Mouse (Mus musculus): ENCODE results near the gene Kbtbd12. TPM values are rescaled to one million over a fixed set of nuclear protein-coding genes. Genes with fewer than 3 reads are reported as not detected.

Kbtbd12 gene
- polyA plus RNA-seq, 1 experiment: 1.0 TPM

- no peak for DNase-seq (ENCODE audit: low read depth)
Measured at GRCm38 (mm10) chr6:88502030-88502970, 135.4 kb downstream of the Kbtbd12 start.

GRCm38 (mm10) chr6:88500405-88500767 lies 137.4 kb downstream of the Kbtbd12 start:
- no peak for DNase-seq (ENCODE audit: low read depth)

GRCm38 (mm10) chr6:88499481-88500404 lies 138.0 kb downstream of the Kbtbd12 start:
- DNase-seq (ENCODE audit: low read depth): no peak

Other genes starting within 250 kb of the Kbtbd12 start
- 17.7 and 18.6 TPM in 2 replicates for gene Eefsec, start 191.4 kb downstream of the Kbtbd12 start, polyA plus RNA-seq (2012; rRNA removed)
- gene Ruvbl1, start 172.5 kb downstream of the Kbtbd12 start, polyA plus RNA-seq (2012; rRNA removed): 21.2 and 23.3 TPM in 2 replicates
- gene Sec61a1, start 119.0 kb downstream of the Kbtbd12 start, polyA plus RNA-seq (2012; rRNA removed): 321 and 344 TPM in 2 replicates
- 571 and 840 TPM in 2 replicates for gene Mgll, start 86.5 kb upstream of the Kbtbd12 start, polyA plus RNA-seq (2012; rRNA removed)
- 52.3 and 69.0 TPM in 2 replicates for gene Abtb1, start 204.0 kb upstream of the Kbtbd12 start, polyA plus RNA-seq (2012; rRNA removed)
- 35.6 and 38.2 TPM in 2 replicates for gene Podxl2, start 237.1 kb upstream of the Kbtbd12 start, polyA plus RNA-seq (2012; rRNA removed)